Mouse (Mus musculus): ENCODE measurements at regions not wholly inside any gene's neighbourhood (a gene's known extent, or its start where the extent isn't known, plus 50 kb on each side); places are given as distances from the start of the nearest gene placed in this dataset.

DNA sequence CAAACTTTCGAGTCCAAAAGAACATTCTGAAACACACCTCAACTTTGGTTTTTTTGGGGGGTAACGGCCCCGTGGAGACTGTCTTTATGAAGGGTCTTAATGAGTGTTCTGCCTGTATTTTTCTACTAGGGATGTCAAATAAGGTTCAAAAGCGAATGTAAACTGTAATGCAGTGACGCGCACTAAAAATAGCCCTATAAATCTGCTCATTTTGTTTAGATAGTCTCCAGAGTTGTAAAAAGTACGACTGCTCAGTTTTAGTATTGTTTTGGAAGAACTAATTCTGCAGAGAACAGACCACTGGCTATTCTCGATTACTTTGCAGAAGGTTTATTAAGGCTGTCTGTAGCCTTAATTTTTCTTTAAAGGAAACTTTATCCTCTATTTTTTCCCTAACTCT is 68.6 kb upstream of the BC052040 start:
- DNase-seq (ENCODE audit: low read depth, low spot score): no peak

DNA sequence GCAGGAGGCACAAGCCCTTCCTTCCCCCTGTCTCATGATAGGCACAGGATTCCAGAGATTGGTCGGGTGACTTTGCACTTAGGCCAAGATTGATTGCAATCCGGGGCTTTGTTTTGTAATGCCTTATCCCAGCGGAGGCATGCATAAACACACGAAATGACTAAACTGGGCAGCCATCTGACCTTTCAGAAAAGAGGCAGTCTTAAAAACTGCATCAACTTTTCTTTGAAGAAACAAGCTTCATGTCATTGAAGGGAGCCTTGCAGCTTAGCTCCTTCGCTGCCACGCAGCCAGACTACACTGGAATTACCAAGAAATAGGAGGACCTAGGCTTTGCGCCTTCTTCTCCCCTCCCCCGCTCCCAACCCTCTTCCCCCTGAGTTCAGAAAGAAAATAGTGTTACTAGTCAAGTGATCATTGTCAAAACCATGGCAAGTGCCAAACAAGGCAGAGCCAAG is 67.7 kb upstream of the BC052040 start:
- DNase-seq (ENCODE audit: low read depth, low spot score): no peak

GRCm38 (mm10) chr2:115514831-115515428 is 66.6 kb upstream of the BC052040 start:
- peak; percentile 79 for DNase-seq (ENCODE audit: low read depth, low spot score)

DNA sequence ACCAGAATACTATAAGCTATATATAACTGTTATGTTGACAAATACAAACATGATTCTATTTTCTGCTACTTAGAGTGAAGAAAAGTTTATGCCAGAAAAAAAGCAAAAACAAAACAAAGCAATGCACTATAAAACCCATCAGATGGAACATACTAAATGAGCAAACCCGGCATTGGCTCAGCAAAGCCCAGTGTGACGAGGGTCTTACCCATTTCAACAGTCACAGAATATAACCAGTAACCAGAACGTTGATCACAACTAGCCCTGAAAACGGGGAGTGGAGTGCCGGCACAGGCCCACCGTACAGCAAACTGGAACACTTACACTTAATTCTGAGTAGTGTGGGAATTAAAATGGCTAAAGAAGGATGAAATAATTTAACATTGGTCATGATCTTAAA is 66.0 kb upstream of the BC052040 start:
- DNase-seq (ENCODE audit: low read depth, low spot score): no peak

GRCm38 (mm10) chr2:115516824-115517223 is 64.7 kb upstream of the BC052040 start:
- DNase-seq (ENCODE audit: low read depth, low spot score): no peak

DNA sequence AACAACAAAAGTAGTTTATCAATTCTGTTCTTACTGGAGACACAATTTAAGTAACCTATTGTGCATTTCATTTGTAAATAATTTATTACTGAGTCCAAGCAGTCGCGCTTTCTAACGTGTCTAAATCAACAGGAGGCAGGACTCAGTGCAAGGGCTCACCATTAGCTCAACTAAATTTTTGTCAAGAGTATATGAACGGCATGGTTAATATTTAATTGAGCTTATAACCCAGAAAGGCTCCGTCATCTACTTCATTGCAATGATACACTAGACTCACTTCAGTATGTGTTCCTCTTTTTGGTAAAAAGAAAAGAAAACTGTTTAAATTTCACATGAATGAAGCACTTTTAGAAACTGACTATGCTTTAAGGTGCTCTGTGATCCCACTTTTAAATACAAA is 61.5 kb upstream of the BC052040 start:
- no peak for DNase-seq (ENCODE audit: low read depth, low spot score)

GRCm38 (mm10) chr2:115520413-115521139 is 60.9 kb upstream of the BC052040 start:
- no peak for DNase-seq (ENCODE audit: low read depth, low spot score)

- DNase-seq (ENCODE audit: low read depth, low spot score): peak; percentile 17
Observed at GRCm38 (mm10) chr2:115529878-115530277, 51.6 kb upstream of the BC052040 start.

Data from brain, adult 2 months (tissue).